Mouse (Mus musculus): ENCODE data around the gene Zfp27.

Gene Zfp27

GRCm38 (mm10) chr7:29905966-29906681 is at the start of gene Zfp27:
TSS of gene Zfp27 (minus strand) at chr7:29906572.
- DNase-seq, result peak; percentile 12 to 48

- DNase-seq, result no peak
Measured at GRCm38 (mm10) chr7:29954731-29955130, 48.4 kb upstream of the Zfp27 start.

GRCm38 (mm10) chr7:29953513-29954401 is 47.4 kb upstream of the Zfp27 start, which contains the start of gene Zfp74:
TSS of gene Zfp74 (minus strand) at chr7:29954089.
- peak; percentile 66 to 74 for DNase-seq

- no peak for DNase-seq
Measured at GRCm38 (mm10) chr7:29953086-29953485, 46.7 kb upstream of the Zfp27 start.

- no peak for DNase-seq
Measured at GRCm38 (mm10) chr7:29944201-29944600, 37.8 kb upstream of the Zfp27 start.

- no peak for DNase-seq
Measured at GRCm38 (mm10) chr7:29943720-29944119, 37.3 kb upstream of the Zfp27 start.

GRCm38 (mm10) chr7:29942740-29943139 is 36.4 kb upstream of the Zfp27 start:
- no peak for DNase-seq

GRCm38 (mm10) chr7:29941027-29941426 is 34.7 kb upstream of the Zfp27 start:
- no peak for DNase-seq

GRCm38 (mm10) chr7:29938856-29939255 is 32.5 kb upstream of the Zfp27 start:
- DNase-seq, result no peak

GRCm38 (mm10) chr7:29922780-29923179 is 16.4 kb upstream of the Zfp27 start:
- DNase-seq, result no peak

GRCm38 (mm10) chr7:29921439-29922093 is 15.2 kb upstream of the Zfp27 start:
- DNase-seq, result no peak

GRCm38 (mm10) chr7:29918062-29918453 is 11.7 kb upstream of the Zfp27 start:
- DNase-seq, result no peak

- DNase-seq, result no peak
Measured at GRCm38 (mm10) chr7:29917371-29918061, 11.1 kb upstream of the Zfp27 start.

- no peak for DNase-seq
Measured at GRCm38 (mm10) chr7:29912172-29912571, 5.8 kb upstream of the Zfp27 start.

- no peak for DNase-seq
Measured at GRCm38 (mm10) chr7:29910252-29910651, 3.9 kb upstream of the Zfp27 start.

GRCm38 (mm10) chr7:29908130-29908950 is 2.0 kb upstream of the Zfp27 start, which contains the start of gene Zfp383:
TSS of gene Zfp383 (plus strand) at chr7:29908223.
- DNase-seq, result peak; percentile 57 to 74

GRCm38 (mm10) chr7:29907206-29907605 is 834 bp upstream of the Zfp27 start:
- DNase-seq, result peak in 1 of 2 experiments; percentile 11

- DNase-seq, result no peak
Measured at GRCm38 (mm10) chr7:29906682-29907058, 298 bp upstream of the Zfp27 start.

GRCm38 (mm10) chr7:29904101-29904500 is 2.3 kb downstream of the Zfp27 start:
- no peak for DNase-seq

- DNase-seq, result no peak
Measured at GRCm38 (mm10) chr7:29898351-29898750, 8.0 kb downstream of the Zfp27 start.

GRCm38 (mm10) chr7:29892756-29893155 is 13.6 kb downstream of the Zfp27 start:
- no peak for DNase-seq

- DNase-seq, result no peak
Measured at GRCm38 (mm10) chr7:29890501-29890900, 15.9 kb downstream of the Zfp27 start.
